17 mouse cellular contexts compared by ENCODE assay signal in genomic region chr2:102759479-102759878, GRCm38 (mm10).
"Had no signal": no experiment of that assay in that cellular context is flagged by ENCODE, and none has a peak within 500 bp of the region (broad histone marks: within the 10 kb centered on the region; RNA-seq: fewer than 3 reads in every experiment).

No protein-coding gene starts in this region.

- H3K4me3 ChIP-seq: lung, embryonic 15.5 days; midbrain, embryonic 10.5 days; midbrain, embryonic 12.5 days; midbrain, embryonic 15.5 days; myocyte; neural tube, embryonic 13.5 days; neural tube, embryonic 15.5 days; stomach, embryonic 15.5 days had no signal

- H3K9me3 ChIP-seq: lung, embryonic 15.5 days; midbrain, embryonic 10.5 days; midbrain, embryonic 12.5 days; midbrain, embryonic 15.5 days; neural tube, embryonic 13.5 days; neural tube, embryonic 15.5 days; stomach, embryonic 15.5 days had no signal

- H3K4me2 ChIP-seq: lung, embryonic 15.5 days; midbrain, embryonic 12.5 days; midbrain, embryonic 15.5 days; neural tube, embryonic 13.5 days; neural tube, embryonic 15.5 days; stomach, embryonic 15.5 days had no signal

- H3K36me3 ChIP-seq: lung, embryonic 15.5 days; stomach, embryonic 15.5 days had no signal

- ATAC-seq: liver, postnatal 0 days; midbrain, embryonic 15.5 days had no signal

- H3K27me3 ChIP-seq: lung, embryonic 15.5 days; midbrain, embryonic 12.5 days; midbrain, embryonic 15.5 days; neural tube, embryonic 13.5 days; neural tube, embryonic 15.5 days; stomach, embryonic 15.5 days had no signal

- H3K9ac ChIP-seq: liver, postnatal 0 days; lung, embryonic 15.5 days; midbrain, embryonic 12.5 days; midbrain, embryonic 15.5 days; neural tube, embryonic 13.5 days; neural tube, embryonic 15.5 days; stomach, embryonic 15.5 days had no signal

- H3K27ac ChIP-seq: midbrain, embryonic 10.5 days; midbrain, embryonic 12.5 days; midbrain, embryonic 15.5 days; neural tube, embryonic 13.5 days; neural tube, embryonic 15.5 days; stomach, embryonic 15.5 days; stomach, postnatal 0 days had no signal

- H3K4me1 ChIP-seq: midbrain, embryonic 10.5 days; midbrain, embryonic 12.5 days; midbrain, embryonic 15.5 days; neural tube, embryonic 13.5 days; neural tube, embryonic 15.5 days; stomach, embryonic 15.5 days had no signal

- DNase-seq: liver, postnatal 0 days; lung, adult 2 months; lung, postnatal 14 days; lung, postnatal 36 days; right cerebral cortex, postnatal 14 days; thymus, adult 2 months; thymus, postnatal 25 days; thymus, postnatal 4 days had no signal
